Mouse (Mus musculus) olfactory bulb, adult 2 months (tissue): ENCODE measurements around the gene Atp6ap1.

Experiments
- CTCF ChIP-seq: fragments of 200-500 bp; IDR thresholded peaks from 2 replicates; pipeline ENCODE4 v1.5.1; 2012; ENCODE audit warnings: low read depth, mild to moderate bottlenecking, low read length, moderate library complexity; ENCODE audit not compliant: insufficient read depth
- POLR2A ChIP-seq: fragments of 200-500 bp; IDR thresholded peaks from 2 replicates; pipeline ENCODE4 v1.6.1; 2012; ENCODE audit warnings: mild to moderate bottlenecking, low read depth, low read length, moderate library complexity; ENCODE audit not compliant: insufficient read depth

DNA sequence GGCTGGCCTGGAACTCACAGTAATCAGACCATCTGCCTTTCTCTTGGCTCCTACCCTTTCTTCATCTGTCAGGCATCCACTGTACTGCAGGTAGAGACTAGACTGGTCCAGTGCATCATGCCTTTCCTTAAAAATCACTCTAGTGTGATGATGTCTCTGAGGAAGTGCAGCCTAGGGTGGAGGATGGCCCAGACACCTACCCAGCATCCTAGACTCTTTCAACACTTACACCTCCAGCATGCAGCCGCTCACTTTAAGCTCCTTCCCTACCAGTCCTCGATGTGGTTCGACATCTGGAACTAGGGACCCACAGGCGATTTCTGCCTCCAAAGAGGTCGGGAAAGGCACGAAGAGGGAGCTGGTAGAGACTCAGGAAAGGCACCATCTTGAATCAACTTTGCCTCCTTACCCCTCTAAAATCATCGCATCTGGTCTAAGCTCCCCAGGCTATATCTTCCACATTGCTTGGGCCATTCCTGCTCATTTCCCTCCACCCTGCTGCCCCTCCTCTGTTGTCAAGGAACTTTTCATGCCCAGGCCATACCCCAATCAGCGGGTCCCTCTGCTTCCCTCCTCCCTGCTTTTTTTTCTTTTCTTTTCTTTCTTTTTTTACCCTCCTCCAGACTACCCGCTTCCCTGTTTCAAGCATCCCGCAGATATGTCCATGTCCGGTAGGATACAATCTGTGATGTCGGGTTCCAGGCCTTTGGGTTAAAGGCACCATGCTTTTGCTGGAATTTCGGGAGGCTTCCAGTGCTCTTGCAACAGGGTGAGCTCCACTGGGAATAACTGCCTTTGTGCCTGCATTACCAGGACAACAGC lies 56.0 kb downstream of the Atp6ap1 start:
- TF ChIP-seq POLR2A = no peak
- TF ChIP-seq CTCF = no peak
